Mouse (Mus musculus) liver, embryonic 12.5 days (tissue): Measurements from ENCODE around the gene Urb2. TPM values are rescaled to one million over a fixed set of nuclear protein-coding genes. Genes with fewer than 3 reads are reported as not detected.

Source experiments
- ATAC-seq: fragments of 200-750 bp; cut with Nextera tagmentation; 2 replicates; pipeline ENCODE4 v1.8.0; 2017; ENCODE audit warnings: moderate number of reproducible peaks, mild to moderate bottlenecking, moderate library complexity
- H3K27ac ChIP-seq: fragments of 300-500 bp; sonication (generic); 2 replicates; pipeline ENCODE4 v1.5.1; 2016; ENCODE audit warnings: mild to moderate bottlenecking
- H3K27me3 ChIP-seq: fragments of 300-500 bp; sonication (generic); replicated peaks from 2 replicates; pipeline ENCODE4 v1.6.1; 2016; ENCODE audit warnings: mild to moderate bottlenecking, moderate library complexity
- H3K36me3 ChIP-seq: fragments of 300-500 bp; sonication (generic); 2 replicates; pipeline ENCODE4 v1.6.1; 2016; ENCODE audit warnings: mild to moderate bottlenecking, moderate library complexity
- H3K4me1 ChIP-seq: fragments of 300-500 bp; sonication (generic); 2 replicates; pipeline ENCODE4 v1.6.1; 2016
- H3K4me2 ChIP-seq: fragments of 300-500 bp; sonication (generic); 2 replicates; pipeline ENCODE4 v1.6.1; 2016; ENCODE audit warnings: mild to moderate bottlenecking, moderate library complexity
- H3K4me3 ChIP-seq: fragments of 300-500 bp; sonication (generic); 2 replicates; pipeline ENCODE4 v1.5.1; 2016; ENCODE audit warnings: mild to moderate bottlenecking, moderate library complexity
- H3K9ac ChIP-seq: fragments of 300-500 bp; sonication (generic); 2 replicates; pipeline ENCODE4 v1.6.1; 2016; ENCODE audit warnings: mild to moderate bottlenecking, moderate library complexity
- H3K9me3 ChIP-seq: fragments of 300-500 bp; sonication (generic); replicated peaks from 2 replicates; pipeline ENCODE4 v1.6.1; 2016; ENCODE audit warnings: mild to moderate bottlenecking, moderate library complexity
- WGBS: fragments of 180-500 bp; shearing (Covaris S2); methylation state at CpG from one replicate; pipeline ENCODE4 v1.1.7; 2016; ENCODE audit not compliant: insufficient replicate concordance; 5-methylcytosine and 5-hydroxymethylcytosine counted together
- polyA plus RNA-seq: library from polyadenylated mRNA; unstranded; fragments of >200 nt; fragmentation: Nextera tagmentation; extraction: Ambion mirVana; gene quantifications from 2 replicates; pipeline ENCODE4 v1.2.1, GENCODE M21; 2016

Gene Urb2
- polyA plus RNA-seq: 5.9 and 7.2 TPM in 2 replicates

DNA sequence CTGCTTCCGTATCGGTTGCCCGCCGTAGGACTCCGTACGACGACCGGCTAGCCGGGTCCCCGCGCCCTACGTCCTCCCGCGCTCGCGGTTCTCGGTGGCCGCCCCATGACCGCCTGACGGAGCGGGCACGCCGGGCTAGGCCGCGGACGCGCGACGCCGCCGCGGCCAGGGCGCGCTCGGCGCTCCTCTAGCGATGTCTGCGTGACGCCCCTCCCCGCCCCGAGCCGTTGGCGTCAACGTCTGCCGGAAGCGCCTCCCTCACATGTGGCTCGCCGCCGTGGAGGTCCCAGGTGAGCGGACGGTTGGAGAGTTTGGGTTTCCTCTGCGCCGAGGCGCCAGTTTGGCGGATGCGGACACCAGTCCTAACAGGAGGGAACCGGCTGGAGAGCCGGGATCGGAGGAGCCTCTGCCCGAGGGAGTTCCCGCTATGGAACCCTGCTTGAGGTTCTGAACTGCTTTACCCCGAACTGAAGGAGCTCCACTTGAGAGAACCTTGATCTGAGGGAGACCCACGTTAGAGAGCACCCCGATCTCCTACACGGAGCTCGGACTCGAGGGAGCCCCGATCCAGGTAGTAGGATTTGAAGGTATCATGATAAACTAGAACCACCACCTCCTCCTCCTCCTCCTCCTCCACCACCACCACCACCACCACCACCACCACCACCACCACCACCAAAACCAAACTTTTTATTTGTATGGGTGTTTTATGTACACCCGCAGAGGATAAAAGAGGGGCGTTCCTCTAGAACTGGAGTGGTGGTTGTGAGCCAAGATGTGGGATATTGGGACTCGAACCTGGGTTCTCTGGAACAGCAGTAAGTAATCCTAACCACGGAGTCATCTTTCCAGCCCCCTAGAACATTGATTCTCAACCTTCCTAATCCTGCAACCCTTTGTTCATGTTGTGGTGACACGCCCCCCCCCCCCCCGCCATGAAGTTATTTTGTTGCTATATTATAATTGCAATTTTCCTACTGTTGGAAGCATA is at the start of gene Urb2, which contains the start of gene Taf5l:
Urb2 (plus strand) TSS at position 272 of the 991 bp plus-strand sequence.
Taf5l (minus strand) TSS at position 161 of the 991 bp plus-strand sequence.
- Histone ChIP-seq H3K27me3 (no peaks in the 10 kb centered on the region), H3K4me2 (peak within 1 kb of the TSS; percentile 91), H3K4me1 (peaks cover 61% of the 10 kb centered on the region), H3K27ac (peak within 1 kb of the TSS; percentile 94), H3K4me3 (peak within 1 kb of the TSS; percentile 95), H3K9me3 (no peaks in the 10 kb centered on the region), H3K9ac (peak within 1 kb of the TSS; percentile 94), H3K36me3 (peaks cover 41% of the 10 kb centered on the region)
- ATAC-seq: peak; percentile 85
- under 1% methylated on average over 74 of the region's 74 CpGs for WGBS

DNA sequence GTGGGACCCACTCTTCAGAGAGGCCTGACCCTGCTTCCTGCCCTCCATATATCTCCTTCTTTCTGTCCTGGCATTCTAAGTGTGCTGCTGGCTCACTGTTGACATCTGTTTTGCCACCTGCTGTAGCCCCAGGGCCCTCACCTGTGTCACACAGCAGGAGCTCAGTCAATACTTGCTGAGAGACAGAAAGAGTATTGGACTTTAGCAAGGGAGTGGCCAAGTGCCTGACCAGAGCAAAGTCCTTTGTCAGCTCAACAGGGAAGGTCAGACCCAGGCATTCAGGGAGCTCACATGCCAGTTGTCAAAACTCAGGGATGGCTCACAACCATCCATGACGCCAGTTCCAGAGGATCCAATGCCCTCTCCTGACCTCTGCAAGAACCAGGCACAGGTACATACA is 47.8 kb upstream of the Urb2 start:
- H3K4me3 ChIP-seq: no peak overlapping the region

DNA sequence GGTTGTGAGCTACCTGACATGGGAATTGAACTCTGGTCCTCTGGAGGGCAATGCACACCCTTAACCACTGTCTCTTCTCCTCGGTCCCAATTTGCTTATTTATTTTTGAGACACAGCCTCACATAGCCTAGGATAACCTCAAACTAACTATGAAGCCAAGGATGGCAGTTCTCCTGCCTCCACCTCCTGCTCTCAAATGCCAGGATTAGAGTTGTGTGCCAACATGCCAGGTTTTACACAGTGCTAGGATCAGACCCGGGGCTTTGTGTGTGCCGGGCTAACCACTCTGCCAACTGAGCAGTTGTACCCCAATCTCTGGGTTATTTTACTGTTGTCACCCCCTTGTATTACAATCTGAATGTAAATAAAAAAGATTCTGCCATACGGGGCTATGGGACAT is 43.8 kb upstream of the Urb2 start:
- Histone ChIP-seq H3K36me3 (peaks cover 86% of the 10 kb centered on the region), H3K9ac (peak overlapping the region; percentile 95), H3K4me3 (peak overlapping the region; percentile 74), H3K27me3 (no peaks in the 10 kb centered on the region), H3K4me2 (peak overlapping the region; percentile 82), H3K9me3 (peaks cover 7% of the 10 kb centered on the region; the same call in 1 of the 2 replicates), H3K27ac (peak overlapping the region; percentile 99), H3K4me1 (peaks cover 90% of the 10 kb centered on the region)
- WGBS: 86% methylated on average over 4 of the region's 4 CpGs
- ATAC-seq: no peak

More for the DNA sequence above, 47.8 kb upstream of the Urb2 start:
- H3K9ac ChIP-seq: no peak overlapping the region
- H3K27me3 ChIP-seq: no peaks in the 10 kb centered on the region
- WGBS: 72% methylated on average over 1 of the region's 1 CpGs
- peaks cover 97% of the 10 kb centered on the region for H3K36me3 ChIP-seq
- peaks cover 94% of the 10 kb centered on the region for H3K4me1 ChIP-seq
- peak overlapping the region; percentile 35 for H3K4me2 ChIP-seq
- no peak for ATAC-seq
- H3K9me3 ChIP-seq: peaks cover 7% of the 10 kb centered on the region; the same call in 1 of the 2 replicates
- peak overlapping the region; percentile 65 for H3K27ac ChIP-seq

DNA sequence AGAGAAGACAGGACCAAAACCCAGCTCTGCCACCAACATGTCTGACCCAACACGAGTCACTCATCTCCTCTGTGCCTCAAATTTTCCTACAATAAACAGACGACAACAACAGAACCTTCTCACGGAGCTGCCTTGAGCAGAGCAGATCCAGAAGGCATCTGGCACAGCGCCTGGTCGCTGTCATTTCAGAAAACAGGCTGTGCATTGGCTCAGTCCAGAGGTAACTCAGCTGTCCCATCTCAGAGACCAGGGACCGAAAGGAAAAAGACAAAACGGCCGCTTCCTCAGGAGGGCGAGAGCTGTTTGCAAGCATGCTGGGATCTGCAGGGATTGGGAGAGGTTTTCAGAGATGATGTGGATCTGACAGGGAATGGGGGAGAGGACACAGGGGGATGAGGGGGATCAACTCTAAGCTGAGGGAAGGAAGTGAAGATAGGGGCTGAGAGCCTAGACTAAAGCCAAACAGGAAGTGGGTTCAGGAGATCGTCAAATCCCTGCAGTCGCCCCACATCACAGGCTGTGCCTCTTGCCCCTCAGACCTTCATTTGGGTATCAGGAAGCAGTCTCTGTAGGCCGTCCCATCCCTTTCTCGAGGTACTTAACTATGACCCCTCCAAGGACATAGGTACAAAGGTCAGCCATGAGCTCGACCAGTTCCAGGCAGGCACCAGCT is 43.0 kb upstream of the Urb2 start:
- H3K36me3 ChIP-seq: peaks cover 78% of the 10 kb centered on the region
- peak overlapping the region; percentile 95 for H3K9ac ChIP-seq
- H3K4me1 ChIP-seq: peaks cover 84% of the 10 kb centered on the region
- peak overlapping the region; percentile 82 for H3K4me2 ChIP-seq
- no peak for ATAC-seq
- H3K9me3 ChIP-seq: peaks cover 7% of the 10 kb centered on the region; the same call in 1 of the 2 replicates
- H3K27ac ChIP-seq: peak overlapping the region; percentile 99
- H3K4me3 ChIP-seq: peak overlapping the region; percentile 74
- H3K27me3 ChIP-seq: no peaks in the 10 kb centered on the region
- 39% methylated on average over 14 of the region's 14 CpGs for WGBS

DNA sequence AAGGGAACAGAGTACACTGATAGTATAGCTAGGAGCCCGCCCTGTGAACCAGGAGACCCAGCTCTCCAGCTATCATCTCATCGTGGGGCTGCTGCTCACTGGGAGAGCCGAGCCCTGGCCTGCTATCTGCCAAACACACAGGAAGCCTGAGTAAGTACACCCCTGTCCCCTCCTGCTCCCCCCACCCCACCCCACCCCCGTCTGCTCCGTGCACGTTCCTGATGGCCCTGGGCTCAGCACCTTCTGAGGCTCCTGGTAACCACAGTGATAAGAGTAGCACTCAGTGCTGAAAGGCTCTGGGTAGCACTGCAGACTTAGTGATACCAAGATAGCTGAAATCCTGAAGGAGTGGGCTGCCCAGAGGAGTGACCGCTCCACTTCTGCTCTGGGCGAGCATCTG is 42.4 kb upstream of the Urb2 start:
- H3K9ac ChIP-seq: peak overlapping the region; percentile 95
- H3K9me3 ChIP-seq: peaks cover 7% of the 10 kb centered on the region; the same call in 1 of the 2 replicates
- 13% methylated on average over 8 of the region's 8 CpGs for WGBS
- H3K4me2 ChIP-seq: peak overlapping the region; percentile 82
- peak overlapping the region; percentile 74 for H3K4me3 ChIP-seq
- H3K27ac ChIP-seq: peak overlapping the region; percentile 99
- peaks cover 86% of the 10 kb centered on the region for H3K4me1 ChIP-seq
- H3K27me3 ChIP-seq: no peaks in the 10 kb centered on the region
- peak; percentile 91 for ATAC-seq
- H3K36me3 ChIP-seq: peaks cover 74% of the 10 kb centered on the region

DNA sequence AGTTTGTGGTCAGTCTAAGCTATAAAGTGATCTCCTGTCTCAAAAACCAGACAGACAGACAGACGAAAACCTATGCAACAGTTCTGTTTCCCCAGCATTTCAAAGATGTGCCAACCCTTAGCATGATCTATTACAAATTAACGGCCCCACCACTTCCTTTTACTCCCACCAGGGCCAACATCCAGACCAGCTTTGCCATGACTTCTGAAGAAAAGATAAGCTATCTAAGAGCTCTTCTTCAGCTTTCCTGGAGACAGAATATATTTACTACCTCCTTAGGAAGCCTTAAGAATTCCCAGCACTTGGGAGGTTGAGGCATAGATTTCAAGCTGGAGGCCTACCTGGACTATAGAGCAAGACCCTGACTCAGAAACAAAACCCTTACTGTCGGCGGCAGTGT is 41.1 kb upstream of the Urb2 start:
- Histone ChIP-seq H3K4me1 (peaks cover 86% of the 10 kb centered on the region), H3K9ac (peak overlapping the region; percentile 95), H3K27ac (peak overlapping the region; percentile 99)

DNA sequence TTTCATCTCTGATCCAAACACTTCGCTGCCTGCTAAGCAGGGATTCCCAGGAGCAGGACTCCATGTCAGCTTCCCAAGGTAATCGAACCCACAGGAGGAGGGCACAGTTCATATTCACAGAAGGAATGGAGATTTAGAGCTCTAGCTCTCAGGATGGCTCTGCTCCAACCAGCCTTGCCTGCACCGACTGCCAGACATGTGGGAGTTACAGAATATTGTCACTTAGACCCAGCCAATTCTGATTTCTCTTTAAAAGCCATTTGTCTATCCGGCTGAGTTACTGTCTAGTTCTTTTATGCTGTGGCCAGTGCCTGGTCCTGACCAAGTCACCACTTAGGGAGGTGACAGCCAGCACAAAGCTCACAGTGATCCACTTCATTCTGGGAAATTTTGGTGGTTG is 39.6 kb upstream of the Urb2 start:
- peaks cover 48% of the 10 kb centered on the region for H3K36me3 ChIP-seq
- peaks cover 86% of the 10 kb centered on the region for H3K4me1 ChIP-seq

More for the DNA sequence above, 41.1 kb upstream of the Urb2 start:
- Histone ChIP-seq H3K36me3 (peaks cover 62% of the 10 kb centered on the region), H3K4me2 (peak overlapping the region; percentile 82), H3K27me3 (no peaks in the 10 kb centered on the region), H3K9me3 (0 out of 2 replicates have a peak, but pooled peaks cover under 1% of the 10 kb centered on the region), H3K4me3 (peak overlapping the region; percentile 74)
- 19% methylated on average over 4 of the region's 4 CpGs for WGBS
- ATAC-seq: no peak

DNA sequence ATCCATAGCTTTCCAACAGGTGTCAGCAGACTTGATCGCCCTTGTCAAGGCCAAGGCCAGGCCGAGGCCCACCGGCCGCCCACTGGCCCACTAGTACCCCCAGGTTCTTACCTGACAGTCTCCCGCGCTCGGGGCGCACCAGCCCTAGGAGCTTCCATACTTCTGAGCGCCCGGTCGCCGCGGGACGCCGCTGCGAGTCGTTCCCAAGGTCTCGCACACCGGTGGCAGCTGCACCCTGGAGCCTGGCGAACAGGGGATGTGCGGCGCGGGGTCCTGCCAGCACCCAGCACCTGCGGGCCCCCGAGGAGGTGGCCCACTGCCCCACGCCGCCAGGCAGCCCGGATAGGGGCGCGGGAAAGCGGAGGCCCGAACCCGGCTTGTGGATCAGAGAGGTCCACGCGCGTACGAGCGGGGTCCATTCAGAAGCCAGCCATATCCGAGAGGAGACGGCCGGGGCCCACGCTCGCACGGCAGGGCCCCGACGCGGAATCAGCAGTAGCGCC is 39.0 kb upstream of the Urb2 start:
- Histone ChIP-seq H3K27me3 (no peaks in the 10 kb centered on the region), H3K9ac (peak overlapping the region; percentile 95), H3K4me1 (peaks cover 86% of the 10 kb centered on the region), H3K36me3 (peaks cover 41% of the 10 kb centered on the region), H3K4me2 (peak overlapping the region; percentile 82), H3K27ac (peak overlapping the region; percentile 99), H3K9me3 (no peaks in the 10 kb centered on the region), H3K4me3 (peak overlapping the region; percentile 74)
- ATAC-seq: no peak
- WGBS: under 1% methylated on average over 48 of the region's 48 CpGs

More for the DNA sequence above, 39.6 kb upstream of the Urb2 start:
- H3K4me3 ChIP-seq: peak overlapping the region; percentile 74
- H3K27ac ChIP-seq: peak overlapping the region; percentile 99
- no peak for ATAC-seq
- H3K4me2 ChIP-seq: peak overlapping the region; percentile 82
- H3K9me3 ChIP-seq: no peaks in the 10 kb centered on the region
- no peaks in the 10 kb centered on the region for H3K27me3 ChIP-seq
- WGBS: 30% methylated on average over 4 of the region's 4 CpGs
- H3K9ac ChIP-seq: peak overlapping the region; percentile 95

DNA sequence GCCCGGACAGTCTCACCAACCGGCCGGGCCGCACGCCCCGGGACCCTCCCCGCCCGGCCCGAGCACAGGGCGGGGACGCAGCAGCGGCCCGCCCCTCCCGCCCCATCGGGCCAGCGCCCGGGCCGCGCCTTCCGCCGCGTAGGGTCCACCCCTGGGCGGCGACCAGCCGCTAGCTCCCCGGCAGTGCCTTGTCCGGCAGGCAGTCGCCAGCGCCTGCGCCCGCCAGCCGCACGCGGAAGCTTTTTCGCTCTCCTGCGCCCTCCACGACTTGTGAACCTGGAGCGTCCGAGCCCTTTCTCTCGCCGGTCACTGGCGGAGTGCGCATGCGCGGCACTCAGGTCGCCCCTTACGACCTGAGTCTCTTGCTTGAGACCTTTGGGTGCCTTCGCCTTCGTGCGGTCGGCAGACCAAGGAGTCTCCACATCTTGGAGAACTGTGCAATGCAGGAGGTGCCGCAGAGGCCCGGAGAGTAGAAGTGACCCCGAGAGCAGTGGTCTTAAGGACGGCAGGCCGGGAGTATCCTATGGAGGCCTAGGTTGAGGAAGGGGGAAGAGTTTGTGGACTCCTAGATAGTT is 38.4 kb upstream of the Urb2 start, which contains the start of gene Abcb10:
Abcb10 (minus strand) TSS at position 297 of the 575 bp plus-strand sequence.
- peak within 1 kb of the TSS; percentile 99 for H3K27ac ChIP-seq
- under 1% methylated on average over 51 of the region's 56 CpGs for WGBS
- H3K27me3 ChIP-seq: no peaks in the 10 kb centered on the region
- H3K4me2 ChIP-seq: peak within 1 kb of the TSS; percentile 82
- H3K9ac ChIP-seq: peak within 1 kb of the TSS; percentile 95
- H3K36me3 ChIP-seq: peaks cover 35% of the 10 kb centered on the region
- ATAC-seq: peak; percentile 84
- H3K4me1 ChIP-seq: peaks cover 86% of the 10 kb centered on the region
- no peaks in the 10 kb centered on the region for H3K9me3 ChIP-seq
- H3K4me3 ChIP-seq: peak within 1 kb of the TSS; percentile 74

DNA sequence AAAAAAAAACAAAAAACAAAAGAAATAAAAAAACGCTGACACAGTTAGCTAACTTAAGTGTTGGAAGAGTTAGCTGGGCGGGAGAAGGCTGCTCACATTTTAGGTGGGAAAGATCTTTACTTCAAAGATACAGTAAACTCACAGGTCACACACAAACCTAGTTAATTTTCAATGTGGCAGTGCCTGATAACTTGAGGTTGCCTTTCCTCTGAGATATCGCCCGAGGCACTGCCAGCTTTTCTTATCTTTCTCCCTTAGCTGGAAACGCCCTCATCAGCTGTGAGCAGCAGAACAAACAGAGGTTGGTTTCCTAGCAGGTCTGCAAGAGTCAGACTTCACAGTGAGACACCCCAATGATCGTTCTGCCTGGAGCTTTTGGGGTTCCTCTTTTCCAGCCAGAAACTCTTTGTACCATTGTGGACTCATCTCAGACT is 32.7 kb upstream of the Urb2 start:
- Histone ChIP-seq H3K9ac (peak overlapping the region; percentile 77), H3K4me2 (peak overlapping the region; percentile 82), H3K4me1 (peaks cover 94% of the 10 kb centered on the region), H3K9me3 (no peaks in the 10 kb centered on the region), H3K27me3 (no peaks in the 10 kb centered on the region), H3K4me3 (peak overlapping the region; percentile 39), H3K36me3 (peaks cover 11% of the 10 kb centered on the region), H3K27ac (peak overlapping the region; percentile 99)
- WGBS: 7% methylated on average over 6 of the region's 6 CpGs
- ATAC-seq: peak; percentile 91

DNA sequence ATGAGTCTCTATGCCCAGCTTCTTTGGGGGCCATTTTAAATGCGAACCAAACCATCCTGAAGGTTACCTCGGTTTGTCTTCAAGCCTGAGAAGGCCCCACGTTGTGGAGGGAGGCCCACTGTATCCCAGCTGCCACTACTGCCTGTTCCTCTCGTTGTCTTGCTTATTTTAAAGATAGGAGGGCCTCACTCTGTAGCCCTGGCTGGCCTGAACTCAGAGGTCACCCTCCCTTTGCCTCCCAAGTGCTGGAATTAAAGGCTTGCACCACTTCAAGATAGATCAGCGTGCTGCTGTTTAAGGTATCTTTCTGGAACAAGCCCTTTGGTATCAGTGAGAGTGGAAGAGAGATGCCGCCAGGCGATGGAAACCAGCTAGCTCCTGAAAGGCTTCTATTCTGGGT is 32.2 kb upstream of the Urb2 start:
- H3K9me3 ChIP-seq: no peaks in the 10 kb centered on the region
- H3K27me3 ChIP-seq: no peaks in the 10 kb centered on the region
- H3K4me1 ChIP-seq: peaks cover 89% of the 10 kb centered on the region
- ATAC-seq: peak; percentile 59
- peak overlapping the region; percentile 77 for H3K9ac ChIP-seq
- H3K27ac ChIP-seq: peak overlapping the region; percentile 99
- peaks cover 16% of the 10 kb centered on the region for H3K36me3 ChIP-seq
- WGBS: 14% methylated on average over 7 of the region's 7 CpGs
- peak overlapping the region; percentile 82 for H3K4me2 ChIP-seq
- H3K4me3 ChIP-seq: peak overlapping the region; percentile 39
